Mouse (Mus musculus) cerebellum, adult 8-10 months (tissue): Measurements from ENCODE around the gene Alcam.

Experiments
- DNase-seq: peaks from one replicate; pipeline ENCODE4 v3.0.0; 2022

Alcam gene

DNA sequence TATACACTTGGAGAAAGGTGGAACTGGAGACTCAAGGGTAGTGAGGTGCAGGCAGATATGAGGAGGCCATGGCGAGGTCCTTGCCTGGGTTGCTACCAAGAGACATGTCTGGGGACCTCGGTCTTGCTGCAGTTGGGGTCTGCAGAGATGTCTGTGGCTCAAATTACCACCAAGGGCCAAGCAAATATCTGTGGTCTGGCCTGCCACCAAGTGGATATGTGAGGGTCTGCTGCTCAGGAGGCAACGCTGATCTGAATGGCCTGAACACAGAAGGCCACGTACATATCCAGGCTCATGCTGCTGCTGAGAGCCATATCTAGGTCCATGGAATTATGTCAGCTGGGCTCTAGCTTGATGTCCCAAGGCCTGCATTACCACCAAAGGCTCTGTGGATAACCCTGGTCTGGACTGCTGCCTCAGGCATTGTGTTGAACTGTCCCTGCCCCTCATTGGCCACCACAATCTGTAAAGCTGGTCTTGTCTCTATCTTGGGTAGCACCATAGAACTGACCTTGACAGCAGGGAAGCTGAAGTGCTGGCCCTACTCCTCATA lies 210.4 kb downstream of the Alcam start:
- no peak for DNase-seq

DNA sequence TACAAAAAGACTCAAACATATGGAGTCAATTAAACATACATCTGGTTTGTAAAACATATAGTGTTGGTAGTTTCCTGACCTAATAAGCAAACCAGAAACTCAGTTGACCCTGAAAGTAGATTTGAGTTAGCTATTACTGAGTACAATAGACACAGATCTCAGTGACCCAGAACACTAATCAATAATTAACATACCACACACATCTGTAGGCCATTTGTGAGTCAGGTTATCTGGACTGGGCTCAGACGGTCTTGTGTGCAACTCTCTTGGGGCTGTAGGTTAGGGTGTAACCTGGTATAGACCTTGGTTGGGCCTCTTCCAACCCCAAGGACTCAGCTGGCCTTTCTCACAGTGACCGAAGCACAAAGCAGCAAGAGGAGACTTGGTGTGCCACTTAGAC lies 211.7 kb downstream of the Alcam start:
- no peak for DNase-seq

DNA sequence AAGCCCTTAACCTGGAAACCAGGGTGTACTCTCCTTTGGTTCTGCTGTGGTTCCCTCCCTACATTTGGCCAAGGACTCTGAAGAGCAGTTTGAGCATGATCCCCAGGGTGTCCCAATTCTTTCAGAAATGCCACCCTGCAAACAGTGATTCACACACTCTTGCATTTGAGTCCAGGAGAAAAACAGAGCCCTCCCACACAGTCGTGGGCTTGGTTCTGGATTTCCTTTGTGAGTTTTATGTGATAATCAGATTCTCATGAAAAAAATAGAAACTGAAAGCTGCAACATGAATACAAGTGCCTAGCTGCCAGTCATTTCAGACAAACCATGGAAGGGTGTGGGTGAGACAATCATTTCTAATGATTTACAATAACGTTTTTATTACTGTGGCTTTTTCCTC lies 223.9 kb downstream of the Alcam start:
- no peak for DNase-seq

GRCm38 (mm10) chr16:52229446-52229845 lies 224.4 kb downstream of the Alcam start:
- DNase-seq = no peak

DNA sequence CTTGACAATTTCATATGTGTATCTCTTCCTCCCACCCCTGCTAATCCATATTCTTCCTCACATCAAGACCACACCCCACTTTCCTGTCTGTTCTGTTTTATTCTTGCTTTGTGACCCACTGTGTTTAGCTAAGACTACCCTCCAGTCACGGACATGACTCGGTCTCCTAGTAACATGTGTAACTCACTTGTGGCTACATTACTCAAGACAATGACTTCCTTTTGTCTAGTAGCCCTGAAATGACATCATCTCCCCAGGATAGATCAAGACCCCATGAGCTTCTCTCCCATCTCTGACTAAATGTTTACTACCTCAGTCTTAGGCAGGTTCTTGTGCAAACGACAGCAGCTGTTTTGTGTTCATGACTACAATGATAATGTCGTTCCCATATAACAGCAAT lies 231.0 kb downstream of the Alcam start:
- no peak for DNase-seq

DNA sequence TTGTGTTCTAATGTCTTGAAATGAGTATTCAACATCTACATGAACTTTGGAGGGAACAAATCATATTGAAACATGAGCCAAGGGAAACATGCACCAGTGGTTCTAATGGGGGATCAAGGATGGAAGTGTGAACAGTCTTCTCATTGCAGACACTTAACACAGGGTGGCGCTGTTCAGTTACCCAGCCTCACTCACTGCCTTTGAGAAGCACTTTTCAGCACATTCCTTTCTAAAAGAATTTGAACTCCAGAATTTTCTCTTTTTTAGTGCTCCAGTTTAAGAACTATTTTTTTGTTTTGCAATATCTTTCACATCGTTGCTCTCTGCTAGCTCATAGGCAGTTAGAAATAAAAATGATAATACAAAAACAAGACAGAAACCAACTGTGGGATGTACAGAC lies 234.8 kb downstream of the Alcam start:
- no peak for DNase-seq

- DNase-seq = no peak
Measured at GRCm38 (mm10) chr16:52210844-52211606, 242.8 kb downstream of the Alcam start.

- DNase-seq = no peak
Measured at GRCm38 (mm10) chr16:52200107-52200506, 253.8 kb downstream of the Alcam start.
